Mouse (Mus musculus) urinary bladder, adult 18-20 months (tissue): ENCODE measurements at regions not wholly inside any gene's neighbourhood (a gene's known extent, or its start where the extent isn't known, plus 50 kb on each side); places are given as distances from the start of the nearest gene placed in this dataset.
A peak's percentile ranks its signal among the peaks of the same experiment; 100 is the strongest.

ENCODE experiments used
- DNase-seq, 2 experiments: peaks; one replicate each; pipeline ENCODE4 v3.0.0; 2022; ENCODE audit warnings: low spot score in 2 of 2, mixed read lengths in 2 of 2

- DNase-seq: no peak
Measured at GRCm38 (mm10) chr4:89446765-89447487, 136.1 kb upstream of the Cdkn2b start.

GRCm38 (mm10) chr4:89446156-89446716, 135.4 kb upstream of the Cdkn2b start:
- DNase-seq: no peak

- no peak for DNase-seq
Measured at GRCm38 (mm10) chr4:89445214-89446155, 134.6 kb upstream of the Cdkn2b start.

GRCm38 (mm10) chr4:89442526-89442925, 131.7 kb upstream of the Cdkn2b start:
- no peak for DNase-seq

- no peak for DNase-seq
Measured at GRCm38 (mm10) chr4:89440821-89441220, 130.0 kb upstream of the Cdkn2b start.

GRCm38 (mm10) chr4:89440326-89440725, 129.5 kb upstream of the Cdkn2b start:
- no peak for DNase-seq

- no peak for DNase-seq
Measured at GRCm38 (mm10) chr4:89438665-89439064, 127.8 kb upstream of the Cdkn2b start.

GRCm38 (mm10) chr4:89436764-89437163, 125.9 kb upstream of the Cdkn2b start:
- DNase-seq: no peak

GRCm38 (mm10) chr4:89434152-89434551, 123.3 kb upstream of the Cdkn2b start:
- no peak for DNase-seq

GRCm38 (mm10) chr4:89433528-89433927, 122.7 kb upstream of the Cdkn2b start:
- no peak for DNase-seq

GRCm38 (mm10) chr4:89431520-89431919, 120.7 kb upstream of the Cdkn2b start:
- DNase-seq: no peak

- DNase-seq: no peak
Measured at GRCm38 (mm10) chr4:89428465-89428864, 117.6 kb upstream of the Cdkn2b start.

GRCm38 (mm10) chr4:89427345-89428293, 116.8 kb upstream of the Cdkn2b start:
- DNase-seq: peak; percentile 21 to 46

- no peak for DNase-seq
Measured at GRCm38 (mm10) chr4:89425916-89426315, 115.1 kb upstream of the Cdkn2b start.

GRCm38 (mm10) chr4:89421694-89422354, 111.0 kb upstream of the Cdkn2b start:
- DNase-seq: no peak

- no peak for DNase-seq
Measured at GRCm38 (mm10) chr4:89420868-89421267, 110.0 kb upstream of the Cdkn2b start.

- no peak for DNase-seq
Measured at GRCm38 (mm10) chr4:89419507-89419906, 108.7 kb upstream of the Cdkn2b start.

GRCm38 (mm10) chr4:89405624-89406167, 94.9 kb upstream of the Cdkn2b start:
- no peak for DNase-seq

GRCm38 (mm10) chr4:89403151-89403550, 92.3 kb upstream of the Cdkn2b start:
- no peak for DNase-seq

- DNase-seq: no peak
Measured at GRCm38 (mm10) chr4:89402324-89402723, 91.5 kb upstream of the Cdkn2b start.
